Mouse (Mus musculus) erythroblast, embryonic 14.5 days (primary cell): Measurements from ENCODE around the gene Ctdsp1. TPM values are rescaled to one million over a fixed set of nuclear protein-coding genes. Genes with fewer than 3 reads are reported as not detected.

Source experiments
- H3K27me3 ChIP-seq: 2 replicates; pipeline ENCODE4 v1.6.1; 2012; ENCODE audit warnings: inconsistent platforms; ENCODE audit not compliant: control insufficient read depth
- H3K36me3 ChIP-seq: 2 replicates; pipeline ENCODE4 v1.6.1; 2012; ENCODE audit warnings: mild to moderate bottlenecking, inconsistent platforms; ENCODE audit not compliant: control insufficient read depth
- H3K4me1 ChIP-seq: 2 replicates; pipeline ENCODE4 v1.6.1; 2012; ENCODE audit warnings: inconsistent platforms; ENCODE audit not compliant: control insufficient read depth
- H3K4me3 ChIP-seq: replicated peaks from 2 replicates; pipeline ENCODE3; 2012; ENCODE audit warnings: moderate library complexity, mild to moderate bottlenecking, inconsistent platforms
- H3K9me3 ChIP-seq: 2 replicates; pipeline ENCODE4 v1.6.1; 2012; ENCODE audit warnings: low read length, inconsistent platforms, mixed read lengths; ENCODE audit not compliant: control insufficient read depth
- GATA1 ChIP-seq: IDR thresholded peaks from 2 replicates; pipeline ENCODE4 v1.6.1; 2012; ENCODE audit warnings: low read length, inconsistent platforms, mixed read lengths
- TAL1 ChIP-seq: IDR thresholded peaks from 3 replicates; pipeline ENCODE4 v1.6.1; 2012; ENCODE audit warnings: low read length, inconsistent platforms, mixed read lengths
- polyA plus RNA-seq: library from polyadenylated mRNA; stranded (reverse); fragments of >175 nt; gene quantifications from 2 replicates; pipeline ENCODE4 v1.2.3, GENCODE M21; 2012

Ctdsp1 gene
- polyA plus RNA-seq, 1 experiment: 33.4 TPM

DNA sequence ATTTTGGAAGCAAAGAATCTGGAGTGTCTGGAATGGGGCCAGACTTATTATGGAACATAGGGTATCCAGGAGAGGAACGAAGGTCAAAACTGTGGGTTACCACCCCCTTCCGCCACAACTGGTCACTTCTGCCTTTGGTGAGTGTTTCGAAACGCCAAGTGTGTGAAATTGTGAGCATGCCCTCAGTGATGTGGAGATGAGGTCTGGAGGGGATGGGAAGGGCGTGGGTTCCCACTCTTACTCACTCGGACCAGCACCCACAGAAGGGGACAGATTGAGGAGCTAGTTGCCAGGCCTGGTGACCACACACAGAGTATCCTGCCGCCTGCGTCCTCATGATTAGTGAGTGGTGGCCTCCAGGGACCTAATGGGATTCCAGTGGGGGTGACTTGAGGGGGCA lies 16.3 kb upstream of the Ctdsp1 start, which contains the start of gene Slc11a1:
Slc11a1 (plus strand) TSS at position 216 of the 400 bp plus-strand sequence.
- H3K4me1 ChIP-seq: peaks cover 6% of the 10 kb centered on the region
- peaks cover 7% of the 10 kb centered on the region for H3K27me3 ChIP-seq
- no peak for TF ChIP-seq TAL1
- no peak for TF ChIP-seq GATA1
- H3K9me3 ChIP-seq: no peaks in the 10 kb centered on the region
- H3K36me3 ChIP-seq: no peaks in the 10 kb centered on the region
- no peak within 1 kb of the TSS for H3K4me3 ChIP-seq

DNA sequence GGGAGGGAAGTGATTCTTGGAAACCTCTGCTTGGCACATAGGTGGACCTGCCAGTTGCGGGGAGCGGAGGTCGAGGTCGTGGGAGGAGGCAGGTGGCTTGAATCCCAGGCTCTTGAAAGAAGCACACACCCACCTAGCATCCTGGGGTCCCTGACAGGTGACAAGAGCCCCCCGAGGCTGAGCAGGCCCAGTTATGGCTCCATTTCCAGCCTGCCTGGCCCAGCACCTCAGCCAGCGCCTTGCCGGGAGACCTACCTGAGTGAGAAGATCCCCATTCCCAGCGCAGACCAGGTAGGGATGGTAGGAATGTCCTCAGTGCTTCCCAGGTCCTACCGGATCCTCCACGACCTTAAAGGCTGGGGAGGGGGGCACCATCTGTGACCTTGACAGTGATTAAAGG lies 15.7 kb upstream of the Ctdsp1 start:
- no peak overlapping the region for H3K4me3 ChIP-seq
- peaks cover 7% of the 10 kb centered on the region for H3K4me1 ChIP-seq
- H3K36me3 ChIP-seq: no peaks in the 10 kb centered on the region

DNA sequence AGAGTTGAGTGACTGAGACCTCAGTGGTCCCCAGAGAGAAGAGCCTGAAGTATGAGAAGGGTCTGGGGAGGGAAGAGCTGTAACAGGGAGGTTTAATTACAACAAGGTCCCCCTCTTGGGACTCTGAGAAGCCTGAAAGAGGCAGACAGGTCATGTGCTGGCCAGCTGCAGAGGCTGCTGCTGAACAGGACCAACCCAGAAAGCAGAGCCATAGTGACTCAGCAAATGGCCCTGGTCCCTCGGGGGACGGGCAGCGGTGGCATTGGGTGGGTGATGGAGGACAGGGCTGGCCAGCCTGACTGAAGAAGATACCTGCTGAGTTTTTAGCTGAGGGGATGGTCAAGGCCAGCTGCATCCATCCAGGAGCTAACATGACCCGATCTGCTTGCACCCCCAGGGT lies 14.9 kb upstream of the Ctdsp1 start:
- Histone ChIP-seq H3K4me1 (peaks cover 11% of the 10 kb centered on the region), H3K4me3 (no peak overlapping the region), H3K27me3 (peaks cover 10% of the 10 kb centered on the region), H3K36me3 (no peaks in the 10 kb centered on the region), H3K9me3 (no peaks in the 10 kb centered on the region)
- TF ChIP-seq TAL1 (no peak), GATA1 (no peak)

More for the DNA sequence above, 15.7 kb upstream of the Ctdsp1 start:
- peaks cover 7% of the 10 kb centered on the region for H3K27me3 ChIP-seq
- TF ChIP-seq TAL1: no peak
- no peak for TF ChIP-seq GATA1
- H3K9me3 ChIP-seq: no peaks in the 10 kb centered on the region

DNA sequence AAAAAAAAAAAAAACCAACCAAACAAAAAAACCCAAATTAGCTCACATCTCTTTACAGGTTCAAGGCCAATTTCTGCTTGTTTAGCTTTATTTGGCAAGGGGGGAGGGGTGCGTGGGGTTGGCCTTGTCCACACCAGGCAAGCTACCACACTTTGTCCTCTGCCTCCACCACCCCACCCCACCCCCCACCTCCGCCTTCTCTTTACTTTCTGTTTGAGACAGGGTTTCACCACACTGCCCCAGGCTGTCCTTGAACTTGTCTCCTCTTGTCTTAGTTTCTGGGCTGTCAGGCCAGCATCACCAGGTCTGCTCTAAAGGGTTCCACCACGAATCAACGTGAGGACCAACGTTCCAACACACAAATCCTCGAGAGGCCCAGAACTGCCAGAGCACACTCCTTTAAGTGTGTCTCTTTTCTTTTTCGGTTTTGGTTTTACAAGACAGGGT lies 12.2 kb upstream of the Ctdsp1 start:
- peaks cover 27% of the 10 kb centered on the region for H3K4me1 ChIP-seq
- H3K9me3 ChIP-seq: no peaks in the 10 kb centered on the region
- H3K36me3 ChIP-seq: no peaks in the 10 kb centered on the region
- H3K4me3 ChIP-seq: no peak overlapping the region
- H3K27me3 ChIP-seq: peaks cover 11% of the 10 kb centered on the region; the same call in 1 of the 2 replicates
- TF ChIP-seq TAL1 (no peak), GATA1 (no peak)

DNA sequence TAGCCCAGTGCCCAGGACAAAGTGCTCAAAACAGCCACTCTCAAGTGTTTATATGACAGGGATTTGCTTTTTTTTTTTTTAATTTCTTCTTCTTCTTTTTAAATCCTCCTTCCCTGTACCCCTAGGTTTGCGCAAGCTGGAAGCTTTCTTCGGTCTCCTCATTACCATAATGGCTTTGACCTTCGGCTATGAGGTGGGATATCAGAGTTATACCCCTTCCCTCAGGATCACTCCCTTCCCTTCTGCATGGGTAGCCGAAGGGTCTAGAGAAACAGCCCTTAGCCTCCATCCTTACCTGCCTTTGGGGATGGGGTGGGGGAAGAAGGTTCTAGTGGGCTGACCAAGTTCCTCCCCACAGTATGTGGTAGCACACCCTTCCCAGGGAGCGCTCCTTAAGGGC lies 10.8 kb upstream of the Ctdsp1 start:
- no peak for TF ChIP-seq TAL1
- TF ChIP-seq GATA1: no peak

DNA sequence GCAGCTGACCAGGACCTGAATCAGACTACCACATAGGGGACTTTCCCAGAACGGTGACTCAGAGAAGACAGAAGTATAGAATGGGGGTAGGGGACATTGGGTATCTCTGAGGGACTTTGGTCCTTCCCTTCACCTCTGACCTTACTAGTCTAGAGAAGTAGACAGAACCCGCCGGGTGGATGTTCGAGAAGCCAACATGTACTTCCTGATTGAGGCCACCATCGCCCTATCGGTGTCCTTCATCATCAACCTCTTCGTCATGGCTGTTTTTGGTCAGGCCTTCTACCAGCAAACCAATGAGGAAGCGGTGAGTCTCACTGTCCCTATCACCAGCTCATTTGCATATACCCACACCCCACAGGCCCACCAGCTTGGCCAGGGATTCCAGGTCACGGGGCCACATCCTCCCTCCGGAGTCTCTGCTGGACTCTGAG lies 9.7 kb upstream of the Ctdsp1 start:
- Histone ChIP-seq H3K9me3 (no peaks in the 10 kb centered on the region), H3K36me3 (no peaks in the 10 kb centered on the region), H3K27me3 (0 out of 2 replicates have a peak, but pooled peaks cover 6% of the 10 kb centered on the region), H3K4me1 (peaks cover 42% of the 10 kb centered on the region), H3K4me3 (no peak overlapping the region)
- no peak for TF ChIP-seq TAL1
- TF ChIP-seq GATA1: no peak

More for the DNA sequence above, 10.8 kb upstream of the Ctdsp1 start:
- Histone ChIP-seq H3K27me3 (peaks cover 8% of the 10 kb centered on the region; the same call in 1 of the 2 replicates), H3K4me1 (peaks cover 37% of the 10 kb centered on the region), H3K4me3 (no peak overlapping the region), H3K36me3 (no peaks in the 10 kb centered on the region), H3K9me3 (no peaks in the 10 kb centered on the region)

DNA sequence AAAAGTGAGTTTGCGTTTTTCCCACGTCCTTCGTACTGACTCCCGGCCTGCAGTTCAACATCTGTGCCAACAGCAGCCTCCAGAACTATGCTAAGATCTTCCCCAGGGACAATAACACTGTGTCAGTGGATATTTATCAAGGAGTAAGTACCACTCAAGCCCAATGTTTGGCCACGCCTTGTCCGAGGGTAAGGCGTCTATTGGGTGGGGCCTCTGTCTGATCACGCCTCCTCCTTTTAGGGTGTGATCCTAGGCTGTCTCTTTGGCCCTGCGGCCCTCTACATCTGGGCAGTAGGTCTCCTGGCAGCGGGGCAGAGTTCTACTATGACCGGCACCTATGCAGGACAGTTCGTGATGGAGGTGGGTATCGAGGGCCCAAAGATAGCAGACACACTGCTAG lies 7.9 kb upstream of the Ctdsp1 start:
- Histone ChIP-seq H3K27me3 (0 out of 2 replicates have a peak, but pooled peaks cover 6% of the 10 kb centered on the region), H3K4me3 (no peak overlapping the region), H3K9me3 (no peaks in the 10 kb centered on the region), H3K4me1 (peaks cover 59% of the 10 kb centered on the region), H3K36me3 (no peaks in the 10 kb centered on the region)
- TF ChIP-seq TAL1: no peak
- no peak for TF ChIP-seq GATA1

DNA sequence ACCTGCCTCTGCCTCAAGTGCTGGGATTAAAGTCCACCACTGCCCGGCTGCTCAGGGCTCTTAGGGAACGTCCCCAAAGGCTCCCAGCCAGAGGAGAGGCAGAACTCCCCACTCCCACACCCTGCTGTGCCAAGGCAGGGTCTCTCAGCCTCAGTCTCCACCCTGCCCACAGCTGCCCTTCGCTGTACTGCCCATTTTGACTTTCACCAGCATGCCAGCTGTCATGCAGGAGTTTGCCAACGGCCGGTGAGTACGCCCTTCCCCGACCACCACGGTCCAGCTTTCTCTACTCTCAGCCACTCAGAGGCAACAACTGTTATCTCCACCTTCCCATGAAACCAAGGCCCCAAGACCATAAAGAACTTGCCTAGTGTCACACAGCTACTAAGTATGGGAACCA lies 6.8 kb upstream of the Ctdsp1 start:
- H3K27me3 ChIP-seq: 0 out of 2 replicates have a peak, but pooled peaks cover 6% of the 10 kb centered on the region
- TF ChIP-seq TAL1: no peak
- no peak for TF ChIP-seq GATA1
- H3K4me1 ChIP-seq: peaks cover 66% of the 10 kb centered on the region
- no peak overlapping the region for H3K4me3 ChIP-seq
- H3K36me3 ChIP-seq: no peaks in the 10 kb centered on the region
- H3K9me3 ChIP-seq: no peaks in the 10 kb centered on the region

DNA sequence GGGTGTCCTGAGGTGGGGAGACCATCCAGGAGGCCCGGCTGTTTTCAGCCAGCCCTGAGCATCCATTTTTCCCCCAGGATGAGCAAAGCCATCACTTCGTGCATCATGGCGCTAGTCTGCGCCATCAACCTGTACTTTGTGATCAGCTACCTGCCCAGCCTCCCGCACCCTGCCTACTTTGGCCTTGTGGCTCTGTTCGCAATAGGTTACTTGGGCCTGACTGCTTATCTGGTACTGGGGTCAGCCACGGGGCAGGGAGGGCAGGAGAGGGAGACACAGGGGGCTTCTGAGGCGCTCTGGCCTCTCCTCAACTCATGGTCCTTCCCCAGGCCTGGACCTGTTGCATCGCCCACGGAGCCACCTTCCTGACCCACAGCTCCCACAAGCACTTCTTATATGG lies 6.2 kb upstream of the Ctdsp1 start:
- no peak for TF ChIP-seq TAL1
- no peak for TF ChIP-seq GATA1
- Histone ChIP-seq H3K4me3 (no peak overlapping the region), H3K9me3 (no peaks in the 10 kb centered on the region), H3K36me3 (no peaks in the 10 kb centered on the region), H3K4me1 (peaks cover 66% of the 10 kb centered on the region), H3K27me3 (0 out of 2 replicates have a peak, but pooled peaks cover 6% of the 10 kb centered on the region)

DNA sequence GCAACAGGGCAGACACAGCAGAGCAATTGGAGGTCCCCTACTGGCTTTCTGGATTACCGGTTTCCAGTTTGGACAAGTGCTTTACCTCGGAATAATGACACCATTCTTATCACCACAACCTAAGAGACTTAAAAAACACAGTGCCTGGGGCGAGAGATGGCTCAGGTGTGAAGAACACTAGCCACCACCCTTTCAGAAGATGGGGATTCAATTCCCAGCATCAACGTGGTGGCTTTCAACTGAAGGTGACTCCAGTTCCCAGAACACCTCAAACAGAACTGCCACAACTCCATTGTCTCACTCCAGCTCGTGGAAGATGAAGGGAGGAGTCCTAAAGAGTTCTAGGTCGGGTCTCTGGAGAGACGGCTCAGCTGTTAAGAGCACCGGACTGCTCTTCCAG lies 5.8 kb upstream of the Ctdsp1 start:
- H3K4me3 ChIP-seq: no peak overlapping the region
- no peaks in the 10 kb centered on the region for H3K36me3 ChIP-seq
- no peak for TF ChIP-seq TAL1
- TF ChIP-seq GATA1: no peak
- H3K27me3 ChIP-seq: 0 out of 2 replicates have a peak, but pooled peaks cover 6% of the 10 kb centered on the region
- H3K9me3 ChIP-seq: no peaks in the 10 kb centered on the region
- peaks cover 71% of the 10 kb centered on the region for H3K4me1 ChIP-seq
